Comparison of ENCODE assay signal across 25 mouse cellular contexts in the genomic region with DNA sequence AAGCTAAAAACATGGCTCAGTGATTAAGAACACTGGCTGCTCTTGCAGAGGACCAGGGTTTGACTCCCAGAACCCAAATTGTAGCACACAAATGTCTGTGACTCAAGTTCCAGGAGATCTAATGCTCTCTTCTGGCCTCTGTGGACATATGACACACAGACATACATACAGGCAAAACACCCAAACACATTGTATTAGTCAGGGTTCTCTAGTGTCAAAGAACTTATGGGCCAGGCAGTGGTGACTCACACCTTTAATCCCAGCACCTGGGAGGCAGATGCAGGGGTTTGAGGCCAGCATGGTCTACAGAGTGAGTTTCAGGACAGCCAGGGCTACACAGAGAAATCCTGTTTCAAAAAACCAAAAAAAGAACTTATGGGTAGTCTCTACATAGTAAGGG.
"Had no signal": no experiment of that assay in that cellular context is flagged by ENCODE, and none has a peak within 500 bp of the region (broad histone marks: within the 10 kb centered on the region; RNA-seq: fewer than 3 reads in every experiment).

No protein-coding gene starts in this region.

- ATAC-seq: hindbrain, embryonic 16.5 days; inflammation-experienced regulatory T-cells, adult 6 months; intestine, embryonic 16.5 days; liver, embryonic 12.5 days had no signal

- H3K27ac ChIP-seq: heart, adult 2 months; heart, embryonic 13.5 days; heart, embryonic 15.5 days; hindbrain, embryonic 12.5 days; hindbrain, embryonic 14.5 days; kidney, postnatal 0 days; limb, embryonic 13.5 days; limb, embryonic 15.5 days; liver, embryonic 12.5 days had no signal

- H3K4me3 ChIP-seq: heart, adult 2 months; heart, embryonic 13.5 days; heart, embryonic 15.5 days; hindbrain, embryonic 12.5 days; limb, embryonic 13.5 days; limb, embryonic 15.5 days; liver, embryonic 12.5 days had no signal

- H3K4me2 ChIP-seq: heart, embryonic 11.5 days; heart, embryonic 13.5 days; heart, embryonic 15.5 days; hindbrain, embryonic 12.5 days; hindbrain, embryonic 14.5 days; limb, embryonic 13.5 days; limb, embryonic 15.5 days; liver, embryonic 12.5 days had no signal

- H3K36me3 ChIP-seq: heart, embryonic 15.5 days; hindbrain, embryonic 12.5 days; limb, embryonic 15.5 days had no signal

- DNase-seq: gastrocnemius, postnatal 14 days; gastrocnemius, postnatal 36 days; heart, adult 11 months; heart, adult 2 months; heart, postnatal 14 days; heart, postnatal 36 days; kidney, adult 18-20 months; kidney, adult 8-10 months; kidney, postnatal 14 days; kidney, postnatal 36 days; layer of hippocampus, adult 9-11 months; layer of hippocampus, postnatal 36 days; left cerebral cortex, postnatal 4 days had no signal

- H3K9ac ChIP-seq: heart, embryonic 13.5 days; heart, embryonic 15.5 days; hindbrain, embryonic 12.5 days; hindbrain, embryonic 14.5 days; limb, embryonic 13.5 days; limb, embryonic 15.5 days; liver, embryonic 12.5 days had no signal

- H3K27me3 ChIP-seq: heart, embryonic 13.5 days; heart, embryonic 15.5 days; hindbrain, embryonic 12.5 days; limb, embryonic 13.5 days; limb, embryonic 15.5 days; liver, embryonic 12.5 days had no signal

- H3K4me1 ChIP-seq: hindbrain, embryonic 12.5 days; limb, embryonic 13.5 days; limb, embryonic 15.5 days had no signal

- H3K9me3 ChIP-seq: heart, embryonic 13.5 days; heart, embryonic 15.5 days; hindbrain, embryonic 12.5 days; limb, embryonic 13.5 days; limb, embryonic 15.5 days; liver, embryonic 12.5 days had no signal
